Mouse (Mus musculus) bone marrow macrophage, adult 2 months (primary cell): ENCODE data around the gene Ddx23. TPM values are rescaled to one million over a fixed set of nuclear protein-coding genes. Genes with fewer than 3 reads are reported as not detected.
A peak's percentile ranks its signal among the peaks of the same experiment; 100 is the strongest.

ENCODE experiments used
- H3K27ac ChIP-seq: 2 replicates; pipeline ENCODE4 v1.5.1; 2012; ENCODE audit warnings: low read depth, low read length; ENCODE audit not compliant: insufficient read depth
- H3K4me1 ChIP-seq: 2 replicates; pipeline ENCODE4 v1.6.1; 2012; ENCODE audit warnings: low read length; ENCODE audit not compliant: control insufficient read depth, insufficient read depth
- H3K4me3 ChIP-seq: 2 replicates; pipeline ENCODE4 v1.5.1; 2012; ENCODE audit warnings: mild to moderate bottlenecking, low read length, moderate library complexity; ENCODE audit not compliant: insufficient read depth
- CTCF ChIP-seq: IDR thresholded peaks from 2 replicates; pipeline ENCODE4 v1.5.1; 2012; ENCODE audit warnings: low read depth, mild to moderate bottlenecking, low read length, moderate library complexity
- POLR2A ChIP-seq: IDR thresholded peaks from 2 replicates; pipeline ENCODE4 v1.6.1; 2012; ENCODE audit warnings: mild to moderate bottlenecking, low read depth, low read length, borderline replicate concordance
- polyA plus RNA-seq: library from polyadenylated mRNA; stranded (reverse); fragments of >200 nt; gene quantifications from 2 replicates; pipeline ENCODE4 v1.2.4, GENCODE M21; 2012; ENCODE audit not compliant: missing spikeins, insufficient read depth, insufficient read length

Ddx23 gene
- polyA plus RNA-seq, 1 experiment, result 84.9 TPM

GRCm38 (mm10) chr15:98675634-98676250, 13.0 kb upstream of the Ddx23 start:
- Histone ChIP-seq H3K27ac (no peak overlapping the region), H3K4me3 (peak overlapping the region; percentile 15; the same call in 1 of the 2 replicates), H3K4me1 (peaks cover 20% of the 10 kb centered on the region)
- TF ChIP-seq POLR2A (no peak), CTCF (no peak)

- Histone ChIP-seq H3K4me3 (no peak overlapping the region), H3K4me1 (peaks cover 20% of the 10 kb centered on the region), H3K27ac (no peak overlapping the region)
- no peak for TF ChIP-seq CTCF
- TF ChIP-seq POLR2A, result no peak
Measured at GRCm38 (mm10) chr15:98674994-98675545, 12.4 kb upstream of the Ddx23 start.

GRCm38 (mm10) chr15:98674284-98674993, 11.7 kb upstream of the Ddx23 start:
- Histone ChIP-seq H3K4me3 (no peak overlapping the region), H3K4me1 (peaks cover 20% of the 10 kb centered on the region), H3K27ac (no peak overlapping the region)
- TF ChIP-seq POLR2A (no peak), CTCF (no peak)

- H3K4me3 ChIP-seq, result no peak overlapping the region
- TF ChIP-seq POLR2A, result no peak
- TF ChIP-seq CTCF, result no peak
- H3K27ac ChIP-seq, result no peak overlapping the region
- H3K4me1 ChIP-seq, result peaks cover 20% of the 10 kb centered on the region
Measured at GRCm38 (mm10) chr15:98673732-98674131, 11.0 kb upstream of the Ddx23 start.

DNA sequence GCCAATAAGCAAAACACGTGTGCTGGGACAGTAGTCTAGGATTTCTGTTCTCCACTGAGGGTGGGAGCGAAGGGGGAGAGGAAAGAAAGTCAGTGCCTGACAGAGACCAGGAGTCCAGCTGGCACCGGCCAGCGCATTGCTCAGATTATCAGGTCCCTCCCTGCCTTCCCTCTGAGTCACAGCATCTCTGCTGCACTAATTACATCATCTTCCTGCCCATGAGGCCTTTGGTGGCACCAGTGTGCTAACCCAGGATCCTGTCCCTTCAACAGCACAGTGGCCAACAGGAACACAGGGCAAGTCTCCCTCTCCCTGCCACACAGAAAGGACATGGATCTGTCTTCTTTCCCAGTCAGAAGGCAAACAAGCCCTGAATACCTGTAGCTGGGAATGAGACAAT, 9.9 kb upstream of the Ddx23 start:
- H3K4me3 ChIP-seq, result no peak overlapping the region
- H3K4me1 ChIP-seq, result peaks cover 18% of the 10 kb centered on the region
- TF ChIP-seq POLR2A, result no peak
- 0 out of 2 replicates have a peak overlapping the region, but pooled peaks have one; percentile 32 for H3K27ac ChIP-seq

DNA sequence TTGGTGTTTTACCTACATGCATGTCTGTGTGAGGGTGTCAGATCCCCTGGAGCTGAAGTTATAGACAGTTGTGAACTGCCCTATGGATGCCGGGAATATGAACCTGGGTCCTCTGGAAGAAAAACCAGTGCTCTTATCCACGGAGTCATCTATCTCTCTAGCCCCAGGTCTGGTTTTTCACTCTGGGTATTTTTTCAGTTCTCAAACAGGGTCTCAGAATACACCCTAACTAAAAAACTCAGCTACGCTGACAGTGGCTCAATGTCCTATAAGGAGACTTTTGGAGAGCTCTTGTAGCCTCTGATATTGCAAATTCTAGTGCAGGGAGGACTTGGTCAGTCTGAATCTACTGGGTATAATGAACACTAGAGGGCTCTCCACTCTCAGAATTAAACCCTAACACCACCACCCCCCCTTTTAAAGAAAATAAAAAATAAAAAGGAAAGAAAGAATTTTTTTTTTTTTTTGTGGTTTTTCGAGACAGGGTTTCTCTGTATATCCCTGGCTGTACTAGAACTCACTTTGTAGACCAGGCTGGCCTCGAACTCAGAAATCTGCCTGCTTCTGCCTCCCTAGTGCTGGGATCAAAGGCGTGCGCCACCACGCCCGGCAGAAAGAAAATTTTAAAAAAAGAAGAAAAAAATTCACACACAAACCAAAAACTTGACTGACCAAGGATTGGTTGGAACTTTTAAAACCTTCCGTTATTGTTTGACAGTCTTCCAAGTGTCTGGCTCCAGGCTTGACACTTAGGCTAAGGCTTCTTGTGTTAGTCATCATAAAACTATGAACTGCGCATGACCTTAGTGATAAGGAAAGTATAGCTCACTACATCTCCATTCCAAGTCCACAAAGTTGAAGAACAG, 1.6 kb upstream of the Ddx23 start:
- Histone ChIP-seq H3K27ac (no peak overlapping the region), H3K4me1 (peaks cover 10% of the 10 kb centered on the region), H3K4me3 (no peak overlapping the region)
- TF ChIP-seq CTCF, result no peak
- TF ChIP-seq POLR2A, result no peak

DNA sequence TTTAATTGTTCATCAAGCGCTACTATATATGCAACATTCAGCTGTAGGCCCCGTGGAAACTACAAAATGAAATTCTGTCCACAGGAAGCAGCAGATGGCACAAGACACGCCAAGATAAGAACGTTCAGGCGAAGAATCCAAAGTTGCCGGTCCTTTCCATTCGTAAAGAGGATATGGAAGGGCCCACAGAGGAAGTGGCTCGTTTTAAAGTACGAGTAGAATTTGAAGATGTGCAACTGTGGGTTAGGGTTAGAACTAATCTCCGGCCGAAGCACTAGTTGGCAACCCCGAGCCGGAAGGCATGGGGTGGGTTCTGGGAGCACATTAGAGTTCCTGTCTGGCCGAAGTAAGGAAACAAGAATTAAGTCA, 512 bp downstream of the Ddx23 start:
- TF ChIP-seq POLR2A (no peak), CTCF (no peak)
- peaks cover 10% of the 10 kb centered on the region for H3K4me1 ChIP-seq
- H3K27ac ChIP-seq, result peak overlapping the region; percentile 88
- H3K4me3 ChIP-seq, result peak overlapping the region; percentile 88

- no peak overlapping the region for H3K4me3 ChIP-seq
- H3K27ac ChIP-seq, result no peak overlapping the region
- no peak for TF ChIP-seq POLR2A
- TF ChIP-seq CTCF, result no peak
- H3K4me1 ChIP-seq, result peaks cover 5% of the 10 kb centered on the region
Measured at GRCm38 (mm10) chr15:98656982-98657751, 5.5 kb downstream of the Ddx23 start.

GRCm38 (mm10) chr15:98652174-98652573, 10.5 kb downstream of the Ddx23 start:
- no peaks in the 10 kb centered on the region for H3K4me1 ChIP-seq
- TF ChIP-seq CTCF (no peak), POLR2A (no peak)
- no peak overlapping the region for H3K4me3 ChIP-seq
- H3K27ac ChIP-seq, result no peak overlapping the region
